Mouse (Mus musculus): ENCODE results near the gene Lias. TPM values are rescaled to one million over a fixed set of nuclear protein-coding genes. Genes with fewer than 3 reads are reported as not detected.
A peak's percentile ranks its signal among the peaks of the same experiment; 100 is the strongest.

The Lias gene
- total RNA-seq, 4 experiments from 2014 or later, result 38.0 to 42.8 (median 38.5) TPM

DNA sequence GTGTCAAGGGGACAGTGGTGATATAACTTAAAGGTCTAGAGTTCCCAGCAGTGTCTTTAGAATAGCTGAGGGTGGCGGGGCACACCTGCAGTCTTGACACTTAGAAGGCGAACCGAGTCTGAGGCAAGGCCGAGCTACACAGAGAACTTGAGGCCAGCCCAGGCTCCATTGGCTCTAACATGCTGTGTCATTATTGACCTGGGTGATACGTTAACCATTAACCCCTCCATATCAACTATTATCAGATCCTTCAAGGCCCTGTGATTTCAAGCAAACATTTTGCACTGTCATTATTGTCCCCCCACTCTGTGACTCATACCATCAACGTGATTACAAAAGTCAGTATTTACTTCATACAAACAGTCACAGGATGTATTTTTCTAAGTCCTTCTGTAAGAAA, 32.9 kb downstream of the Lias start:
- no peak for DNase-seq (ENCODE audit: low spot score in 2 of 2)

DNA sequence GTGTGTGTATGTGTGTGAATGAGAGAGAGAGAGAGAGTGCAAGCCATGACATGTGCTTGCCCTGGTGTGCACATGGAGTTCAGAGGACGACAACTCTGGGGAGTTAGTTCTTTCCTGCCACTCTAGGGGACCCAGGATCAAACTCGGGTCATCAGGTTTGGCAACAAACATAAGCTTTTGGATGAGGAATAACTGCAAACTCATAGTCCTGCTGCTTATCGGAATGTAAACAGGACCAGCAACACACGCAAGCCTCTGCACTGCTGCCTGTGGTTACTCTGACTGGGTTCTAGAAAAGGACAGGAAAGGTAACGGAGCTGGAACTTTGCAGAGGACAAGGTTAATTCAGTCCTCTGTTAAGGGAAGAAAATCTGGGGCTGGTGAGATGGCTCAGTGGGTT, 34.0 kb downstream of the Lias start:
- DNase-seq (ENCODE audit: low spot score in 2 of 2), result no peak

DNA sequence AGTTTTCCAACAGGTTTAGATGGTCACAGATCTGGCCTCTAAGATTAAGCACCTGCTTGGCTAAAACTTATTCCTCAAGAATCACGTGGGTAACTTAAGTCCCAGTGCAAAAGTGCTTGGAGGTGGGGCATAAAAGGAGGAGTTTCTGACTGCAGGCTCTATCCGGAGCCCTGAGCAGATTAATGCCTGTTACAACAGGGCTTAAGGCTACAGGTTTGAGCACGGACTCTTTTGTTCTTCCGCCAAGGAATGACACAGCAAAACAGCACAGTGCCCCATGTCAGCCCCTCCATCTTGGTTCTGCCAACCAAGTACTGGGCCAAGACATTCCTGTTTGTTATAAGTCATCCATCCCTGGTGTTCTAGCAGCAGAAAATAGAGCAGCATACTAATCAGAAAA, 37.0 kb downstream of the Lias start:
- DNase-seq (ENCODE audit: low spot score in 2 of 2), result no peak

DNA sequence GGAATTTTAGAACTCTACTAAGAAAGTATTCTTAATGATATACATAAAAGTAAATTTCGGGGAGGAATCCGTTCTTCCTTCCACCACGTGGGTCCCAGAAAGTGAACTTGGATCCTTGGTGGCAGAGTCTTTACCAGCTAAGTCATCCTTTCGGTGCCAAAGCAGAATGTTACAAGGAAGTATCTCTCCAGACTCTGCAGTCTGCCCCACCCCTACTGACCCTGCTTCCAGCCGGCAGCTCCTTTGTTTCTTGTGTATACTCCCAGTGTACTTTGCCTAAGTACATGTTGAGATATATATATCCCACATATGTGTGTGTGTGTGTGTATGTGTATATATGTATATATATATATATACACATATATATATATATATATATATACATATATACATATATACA, 38.1 kb downstream of the Lias start:
- DNase-seq (ENCODE audit: low spot score in 2 of 2), result no peak

DNA sequence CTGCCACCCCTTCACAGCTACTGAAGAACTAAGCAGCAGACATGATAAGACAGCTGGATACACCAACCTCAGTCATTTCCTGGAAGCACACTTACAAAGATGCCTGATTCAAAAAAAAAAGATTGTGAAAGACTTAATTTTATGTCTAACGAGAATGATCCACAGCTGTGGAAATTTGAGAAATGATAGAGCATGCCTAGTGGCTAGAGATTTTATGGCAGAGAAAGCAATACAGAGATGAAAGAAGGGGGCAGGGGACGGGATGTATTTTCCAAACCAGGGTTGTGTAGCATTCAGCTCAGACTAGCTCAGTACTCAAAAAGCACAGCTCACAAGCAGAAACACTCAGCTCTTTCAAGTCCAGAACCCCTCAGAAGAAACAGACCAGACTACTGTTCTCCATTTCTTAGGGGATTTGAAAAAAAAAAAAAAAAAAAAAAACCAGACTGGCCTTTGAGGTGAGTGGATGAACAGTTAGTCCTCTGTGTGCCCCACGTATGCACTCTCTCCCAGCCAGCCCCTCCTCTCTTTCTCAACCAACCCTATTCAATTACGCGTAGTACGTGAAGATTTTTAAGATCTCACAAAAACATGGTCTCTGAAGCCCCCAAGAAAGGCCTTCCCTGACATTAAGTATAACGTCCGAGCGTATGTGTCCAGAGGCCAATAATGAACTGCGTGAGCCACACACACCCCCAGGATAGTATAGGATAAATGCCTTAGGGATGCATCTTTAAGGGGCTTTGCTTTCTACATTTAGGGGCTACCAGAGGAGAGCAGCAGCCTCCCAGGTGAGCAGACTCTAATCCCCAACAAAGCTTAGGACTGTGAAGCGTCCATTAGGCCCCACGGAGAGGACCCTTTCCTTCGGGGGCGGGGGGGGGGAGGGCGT, 43.4 kb downstream of the Lias start:
- DNase-seq (ENCODE audit: low spot score in 2 of 2), result peak in 1 of 2 experiments; percentile 23

DNA sequence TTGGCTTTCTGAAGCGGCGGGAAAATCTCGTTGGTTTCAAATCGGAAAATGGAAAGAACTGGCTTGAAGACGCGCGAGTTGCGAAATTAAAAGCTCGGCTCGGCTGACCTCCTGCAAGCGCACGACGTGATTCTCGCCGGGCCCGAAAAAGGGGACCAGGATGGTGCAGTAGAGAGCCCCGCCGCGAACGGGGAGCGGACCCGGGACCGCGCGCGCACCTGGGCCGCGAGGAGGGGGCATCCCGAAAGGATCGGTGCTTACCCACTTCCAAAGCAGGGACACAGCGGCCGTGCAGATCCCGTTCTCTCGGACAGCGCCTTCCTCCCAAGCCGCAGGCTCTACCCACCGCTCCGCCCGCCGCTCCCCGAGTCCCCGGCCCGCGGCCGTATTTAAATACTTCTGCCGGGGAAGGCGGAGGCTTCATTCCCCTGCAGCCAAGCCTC, 44.1 kb downstream of the Lias start:
- DNase-seq (ENCODE audit: low spot score in 2 of 2), result no peak

DNA sequence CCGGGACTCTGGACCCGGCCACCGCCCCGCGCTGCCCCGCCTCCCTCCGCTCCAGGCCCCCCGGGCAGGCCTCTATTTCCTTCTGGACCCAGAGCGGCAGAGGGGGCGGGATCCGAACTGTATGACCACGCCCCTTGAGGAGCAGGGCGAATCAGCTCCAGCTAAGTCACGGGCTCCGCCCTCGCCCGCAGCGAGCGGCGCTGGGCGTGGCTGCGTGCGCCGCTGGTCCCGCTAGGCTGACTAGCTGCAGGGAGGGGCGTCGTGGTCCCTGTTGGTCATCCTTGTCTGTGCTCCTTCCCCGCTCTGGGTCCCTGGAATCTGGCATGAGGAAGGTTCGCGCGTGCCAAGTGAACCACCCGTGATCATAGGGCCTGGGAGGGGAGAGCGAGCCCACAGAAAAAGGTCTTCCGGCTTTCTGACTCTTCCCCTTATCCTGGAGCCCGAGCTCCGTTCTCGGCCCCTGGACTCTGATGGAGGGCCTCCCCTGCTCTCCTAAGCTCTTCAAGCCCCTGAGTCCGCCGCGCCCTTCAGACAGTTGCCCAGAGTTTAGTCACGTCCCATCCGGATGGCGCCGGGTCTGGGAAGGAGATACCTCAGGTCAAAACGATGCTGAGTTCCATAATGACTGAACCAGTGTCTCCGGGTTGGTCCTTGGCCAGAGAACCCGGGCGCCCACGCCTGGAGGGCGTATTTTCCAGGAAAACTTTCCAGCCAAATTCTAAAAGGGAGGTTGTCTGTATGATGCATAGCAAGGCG, 44.7 kb downstream of the Lias start, which contains the start of gene Ugdh:
TSS of gene Ugdh (minus strand) at position 144 of the 756 bp plus-strand sequence.
- peak; percentile 84 to 97 for DNase-seq (ENCODE audit: low spot score in 2 of 2)

DNA sequence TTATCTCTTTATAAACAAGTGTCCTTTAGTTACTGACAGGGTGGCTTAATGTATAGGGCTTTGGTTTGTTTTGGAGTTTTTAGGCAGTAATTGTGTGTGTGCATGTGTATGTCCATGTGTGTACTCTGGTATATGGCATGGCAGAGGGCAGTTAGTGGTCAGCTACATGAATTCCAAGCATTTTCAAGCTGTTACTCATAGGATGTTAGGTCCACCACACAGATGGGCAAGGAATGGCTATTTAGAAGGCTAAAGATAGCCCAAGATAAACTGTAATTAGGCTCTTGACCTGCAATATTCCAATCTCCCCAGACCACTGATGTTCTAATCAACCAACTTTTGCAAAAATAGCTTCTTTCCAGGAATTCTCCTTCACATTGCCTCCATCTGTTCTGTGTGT, 46.7 kb downstream of the Lias start:
- no peak for DNase-seq (ENCODE audit: low spot score in 2 of 2)

DNA sequence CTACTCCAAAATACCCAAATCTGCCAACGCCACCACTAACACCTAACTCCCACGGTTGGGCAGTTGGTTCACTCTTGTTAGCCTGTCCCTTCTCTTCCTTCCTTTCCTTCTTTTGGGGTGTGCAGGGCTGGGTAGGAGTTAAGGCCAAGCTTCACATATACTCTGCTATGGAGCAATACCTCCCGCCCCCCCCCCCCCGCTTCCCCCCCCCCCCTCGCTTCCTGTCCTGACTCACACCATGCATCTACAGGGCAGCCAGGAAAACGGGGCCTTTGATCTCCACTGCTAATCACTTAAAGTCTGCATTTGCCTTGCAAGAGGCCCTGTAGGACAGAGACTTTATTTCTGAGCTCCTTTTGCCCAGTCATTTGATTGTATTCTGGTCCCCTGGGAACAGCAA, 53.7 kb downstream of the Lias start:
- no peak for DNase-seq (ENCODE audit: low spot score in 2 of 2)

DNA sequence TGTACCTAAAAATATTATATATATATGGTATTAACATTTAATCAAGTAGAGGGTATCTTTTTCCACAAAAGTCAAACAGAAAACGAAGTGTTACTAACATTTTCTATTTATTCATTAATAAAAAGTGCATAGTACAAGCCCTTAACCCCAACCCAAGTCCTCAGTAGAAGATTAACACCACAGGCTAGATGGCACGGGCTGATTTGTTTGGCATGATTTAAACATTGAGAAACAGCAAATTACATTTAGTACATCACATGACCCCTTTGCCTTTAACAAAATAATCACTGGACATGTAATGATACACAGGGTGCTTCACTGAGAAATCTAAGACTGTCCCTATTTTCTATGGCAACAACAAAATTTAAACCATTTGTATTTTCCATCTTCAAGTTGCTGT, 55.5 kb downstream of the Lias start:
- no peak for DNase-seq (ENCODE audit: low spot score in 2 of 2)

DNA sequence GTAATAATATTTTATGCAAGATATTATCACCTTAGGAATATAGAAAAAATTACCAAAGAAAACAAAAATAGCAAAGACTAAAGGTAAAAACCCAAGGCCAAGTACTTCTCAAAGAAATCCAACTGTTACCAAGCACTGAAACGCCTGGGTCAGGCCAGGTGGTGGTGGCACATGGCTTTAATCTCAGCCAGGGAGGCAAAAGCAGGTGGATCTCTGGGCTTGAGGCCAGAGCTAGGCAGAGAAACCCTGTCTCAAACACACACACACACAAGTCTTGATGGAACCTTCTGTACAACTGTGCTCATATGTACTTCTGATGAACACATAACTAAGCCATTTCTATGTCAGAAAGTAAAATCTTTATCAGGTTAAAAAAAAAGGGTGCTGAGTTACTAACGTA, 56.5 kb downstream of the Lias start:
- DNase-seq (ENCODE audit: low spot score in 2 of 2), result no peak

DNA sequence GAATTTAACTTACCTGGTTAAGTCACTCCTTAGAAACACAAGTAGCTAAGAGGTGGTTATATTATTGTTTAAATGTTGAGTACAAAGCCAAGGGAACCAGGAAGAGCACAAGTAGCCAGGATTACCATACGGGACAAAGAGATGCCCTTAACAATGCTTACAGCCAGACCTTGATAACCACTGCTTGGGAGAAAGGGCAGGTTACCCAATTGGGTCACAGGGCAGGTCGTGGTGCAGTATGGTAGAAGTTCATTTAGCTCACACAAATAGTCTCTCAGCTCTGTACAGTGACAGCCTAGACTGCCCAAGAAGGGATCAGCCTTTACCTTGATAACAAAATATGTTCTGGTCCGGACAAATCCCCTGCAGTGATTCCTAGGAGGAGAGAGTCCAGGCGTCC, 57.6 kb downstream of the Lias start:
- no peak for DNase-seq (ENCODE audit: low spot score in 2 of 2)

DNA sequence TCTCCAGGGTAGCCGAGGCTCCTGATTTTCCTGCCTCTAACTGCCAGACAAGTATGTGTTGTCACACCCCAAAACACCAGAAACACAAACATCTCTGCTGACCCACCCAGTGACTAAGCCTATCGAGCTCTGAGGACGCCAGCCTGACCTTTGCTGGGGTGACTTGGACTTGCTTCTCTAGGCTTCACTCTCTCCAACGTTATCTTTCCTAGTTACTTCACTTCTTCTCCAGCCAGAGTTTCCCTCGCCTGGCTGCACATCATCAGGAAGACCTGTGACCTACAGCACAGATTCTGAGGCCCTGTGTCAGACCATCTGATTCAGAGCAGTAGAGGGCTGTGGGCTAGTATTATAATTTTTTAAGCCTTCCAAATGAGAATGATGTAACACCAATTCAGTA, 63.5 kb downstream of the Lias start:
- DNase-seq (ENCODE audit: low spot score in 2 of 2), result no peak

DNA sequence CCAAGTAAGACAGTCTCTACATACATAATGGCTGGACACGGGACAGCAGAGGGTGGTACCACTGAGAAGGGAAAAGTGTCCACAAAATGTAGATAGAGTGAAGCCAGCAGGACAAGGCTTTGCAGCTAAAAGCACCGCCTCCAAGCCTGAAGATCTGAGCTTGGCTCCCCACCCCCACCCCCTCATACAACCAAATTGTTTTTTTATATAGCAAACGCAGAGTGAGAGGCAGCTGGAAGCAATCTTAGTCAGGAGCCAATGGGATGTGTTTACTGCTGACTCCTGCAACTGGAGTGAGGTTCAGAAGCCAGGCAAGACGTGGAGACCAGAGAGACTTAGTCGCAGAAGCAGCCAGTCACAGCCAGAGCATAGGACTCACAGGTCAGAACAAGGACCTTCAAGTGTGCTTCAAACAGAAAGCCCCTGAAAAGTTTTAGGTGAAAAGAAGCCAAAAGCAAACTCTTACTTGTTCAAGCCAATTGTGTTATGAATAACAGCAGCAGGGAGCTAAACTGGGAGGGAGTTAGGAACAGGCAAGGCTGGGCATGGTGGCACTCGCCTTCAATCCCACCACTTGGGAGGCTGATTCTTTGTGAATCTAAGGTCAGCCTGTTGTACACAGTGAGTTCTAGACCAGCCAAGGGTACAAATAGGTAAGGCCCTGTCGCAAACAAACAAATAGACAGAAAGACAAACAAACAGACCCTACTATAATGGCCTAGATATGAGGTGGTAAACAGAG, 66.0 kb downstream of the Lias start:
- DNase-seq (ENCODE audit: low spot score in 2 of 2), result peak in 1 of 2 experiments; percentile 7

DNA sequence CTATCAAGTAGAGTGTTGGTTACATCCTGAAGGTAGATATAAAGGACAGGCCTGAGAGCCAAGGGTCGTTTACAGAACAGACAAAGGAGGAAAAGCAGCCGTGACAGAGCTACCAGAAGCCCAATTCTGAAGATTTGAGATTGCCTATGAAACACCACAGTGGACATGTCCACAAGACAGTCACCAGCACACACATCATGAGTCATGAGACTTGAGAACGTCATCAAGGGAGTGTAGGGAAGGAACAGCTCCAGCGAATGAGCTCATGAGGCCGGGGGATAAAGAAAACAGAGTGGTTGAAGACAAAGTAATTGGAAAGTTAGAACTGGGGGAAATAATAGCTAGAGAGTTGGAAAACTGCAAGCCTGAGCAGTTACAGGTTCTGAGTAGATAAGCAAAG, 66.5 kb downstream of the Lias start:
- DNase-seq (ENCODE audit: low spot score in 2 of 2), result peak in 1 of 2 experiments; percentile 3

DNA sequence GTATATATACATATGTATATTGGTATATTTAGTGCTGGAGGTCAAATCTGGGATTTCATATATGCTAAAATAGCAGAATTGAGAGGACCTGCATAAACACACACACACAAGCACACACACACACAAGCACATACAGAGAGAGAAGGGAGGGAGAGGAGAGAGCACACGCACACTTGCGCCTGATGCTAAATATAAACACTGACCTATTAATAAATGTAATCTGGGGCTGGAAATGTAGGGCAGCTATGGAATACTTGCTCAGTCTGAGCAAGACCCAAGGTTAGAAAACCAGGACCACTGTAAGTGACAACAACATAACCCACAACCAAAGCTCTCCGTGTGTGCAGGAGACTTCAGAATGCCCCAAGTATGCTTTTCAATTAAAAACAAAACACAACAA, 68.2 kb downstream of the Lias start:
- no peak for DNase-seq (ENCODE audit: low spot score in 2 of 2)

Other genes starting within 250 kb of the Lias start
- 10 to 100 TPM; 20.5 to 23.6 (median 22.8) TPM for gene Wdr19, start 191.8 kb upstream of the Lias start, total RNA-seq (2022)
- gene Rfc1, start 55.8 kb upstream of the Lias start, total RNA-seq (2022), result 10 to 100 TPM; 28.0 to 34.6 (median 33.8) TPM
- gene Klb, start 43.2 kb upstream of the Lias start, total RNA-seq (2022), result 1 to 10 TPM in 1 of 4 experiments, under 1 TPM in 3; 0.26 to 1.1 (median 0.59) TPM
- 100 to 1,000 TPM; 777 to 853 (median 798) TPM for gene Rpl9, start 53 bp upstream of the Lias start, total RNA-seq (2022)
- gene Ugdh, start 44.5 kb downstream of the Lias start, total RNA-seq (2022), result 10 to 100 TPM; 30.2 to 34.2 (median 31.3) TPM
- 1 to 10 TPM in 1 of 4 experiments, not detected in 3; 4.7 TPM for gene Gm43552, start 101.3 kb downstream of the Lias start, total RNA-seq (2022)
- 100 to 1,000 TPM; 149 to 180 (median 174) TPM for gene Smim14, start 145.7 kb downstream of the Lias start, total RNA-seq (2022)
- gene Ube2k, start 145.7 kb downstream of the Lias start, total RNA-seq (2022), result 100 to 1,000 TPM; 105 to 127 (median 115) TPM